Mouse (Mus musculus): ENCODE measurements at regions not wholly inside any gene's neighbourhood (a gene's known extent, or its start where the extent isn't known, plus 50 kb on each side); places are given as distances from the start of the nearest gene placed in this dataset.
"Not testable (repeated sequence)": the region's sequence is repeated elsewhere in the genome, so short reads cannot be mapped to it uniquely, and the experiment has no call there.

- no peak for DNase-seq (ENCODE audit: low spot score)
These were observed 158.3 kb upstream of the Ptprz1 start for GRCm38 (mm10) chr6:22716864-22717557.

- DNase-seq (ENCODE audit: low spot score): no peak
These were observed 159.0 kb upstream of the Ptprz1 start for GRCm38 (mm10) chr6:22716144-22716856.

GRCm38 (mm10) chr6:22698187-22698586 is 177.1 kb upstream of the Ptprz1 start:
- DNase-seq (ENCODE audit: low spot score): no peak

- no peak for DNase-seq (ENCODE audit: low spot score)
These were observed 186.6 kb upstream of the Ptprz1 start for GRCm38 (mm10) chr6:22688678-22689126.

GRCm38 (mm10) chr6:22674586-22674929 is 200.7 kb upstream of the Ptprz1 start:
- no peak for DNase-seq (ENCODE audit: low spot score)

GRCm38 (mm10) chr6:22673919-22674585 is 201.2 kb upstream of the Ptprz1 start:
- no peak for DNase-seq (ENCODE audit: low spot score)

GRCm38 (mm10) chr6:22671524-22671923 is 203.8 kb upstream of the Ptprz1 start:
- DNase-seq (ENCODE audit: low spot score): no peak

- DNase-seq (ENCODE audit: low spot score): no peak
These were observed 206.9 kb upstream of the Ptprz1 start for GRCm38 (mm10) chr6:22668190-22668975.

GRCm38 (mm10) chr6:22657401-22657800 is 217.9 kb upstream of the Ptprz1 start:
- DNase-seq (ENCODE audit: low spot score): not testable (repeated sequence)

GRCm38 (mm10) chr6:22640100-22640499 is 235.2 kb upstream of the Ptprz1 start:
- no peak for DNase-seq (ENCODE audit: low spot score)

GRCm38 (mm10) chr6:22635141-22635540 is 240.2 kb upstream of the Ptprz1 start:
- no peak for DNase-seq (ENCODE audit: low spot score)

- DNase-seq (ENCODE audit: low spot score): no peak
These were observed 240.6 kb upstream of the Ptprz1 start for GRCm38 (mm10) chr6:22634740-22635139.

- no peak for DNase-seq (ENCODE audit: low spot score)
These were observed 235.5 kb upstream of the Fam3c start for GRCm38 (mm10) chr6:22591592-22591991.

GRCm38 (mm10) chr6:22584851-22585250 is 228.8 kb upstream of the Fam3c start:
- DNase-seq (ENCODE audit: low spot score): no peak

- DNase-seq (ENCODE audit: low spot score): no peak
These were observed 216.9 kb upstream of the Fam3c start for GRCm38 (mm10) chr6:22572925-22573324.

- no peak for DNase-seq (ENCODE audit: low spot score)
These were observed 211.8 kb upstream of the Fam3c start for GRCm38 (mm10) chr6:22567891-22568290.

GRCm38 (mm10) chr6:22548296-22549245 is 192.5 kb upstream of the Fam3c start:
- DNase-seq (ENCODE audit: low spot score): no peak

- no peak for DNase-seq (ENCODE audit: low spot score)
These were observed 185.6 kb upstream of the Fam3c start for GRCm38 (mm10) chr6:22541603-22542002.

GRCm38 (mm10) chr6:22538254-22538653 is 182.2 kb upstream of the Fam3c start:
- DNase-seq (ENCODE audit: low spot score): no peak

GRCm38 (mm10) chr6:22524384-22524783 is 168.3 kb upstream of the Fam3c start:
- no peak for DNase-seq (ENCODE audit: low spot score)

- no peak for DNase-seq (ENCODE audit: low spot score)
These were observed 167.7 kb upstream of the Fam3c start for GRCm38 (mm10) chr6:22523582-22524234.

Measured in lung, postnatal 25 days (tissue).